Mouse (Mus musculus) heart, embryonic 12.5 days (tissue): ENCODE data around the gene Surf2. TPM values are rescaled to one million over a fixed set of nuclear protein-coding genes. Genes with fewer than 3 reads are reported as not detected.
"Not testable (repeated sequence)": the region's sequence is repeated elsewhere in the genome, so short reads cannot be mapped to it uniquely, and the experiment has no call there.

ENCODE experiments used
- ATAC-seq: fragments of 200-750 bp; cut with Nextera tagmentation; 2 replicates; pipeline ENCODE4 v1.8.0; 2017; ENCODE audit warnings: moderate TSS enrichment, moderate library complexity; ENCODE audit not compliant: insufficient number of reproducible peaks, low FRiP score
- H3K27ac ChIP-seq: fragments of 300-500 bp; sonication (generic); 2 replicates; pipeline ENCODE4 v1.5.1; 2016; ENCODE audit warnings: mild to moderate bottlenecking, moderate library complexity; ENCODE audit not compliant: poor library complexity, severe bottlenecking
- H3K27me3 ChIP-seq: fragments of 300-500 bp; sonication (generic); replicated peaks from 2 replicates; pipeline ENCODE4 v1.6.1; 2016; ENCODE audit warnings: mild to moderate bottlenecking, moderate library complexity
- H3K36me3 ChIP-seq: fragments of 300-500 bp; sonication (generic); 2 replicates; pipeline ENCODE4 v1.6.1; 2016; ENCODE audit warnings: mild to moderate bottlenecking, moderate library complexity
- H3K4me1 ChIP-seq: fragments of 300-500 bp; sonication (generic); replicated peaks from 2 replicates; pipeline ENCODE4 v1.6.1; 2016; ENCODE audit warnings: mild to moderate bottlenecking
- H3K4me2 ChIP-seq: fragments of 300-500 bp; sonication (generic); 2 replicates; pipeline ENCODE4 v1.6.1; 2016; ENCODE audit warnings: mild to moderate bottlenecking, moderate library complexity
- H3K4me3 ChIP-seq: fragments of 300-500 bp; sonication (generic); 2 replicates; pipeline ENCODE4 v1.5.1; 2016; ENCODE audit warnings: mild to moderate bottlenecking
- H3K9ac ChIP-seq: fragments of 300-500 bp; sonication (generic); 2 replicates; pipeline ENCODE4 v1.6.1; 2016; ENCODE audit warnings: mild to moderate bottlenecking, moderate library complexity
- H3K9me3 ChIP-seq: fragments of 300-500 bp; sonication (generic); replicated peaks from 2 replicates; pipeline ENCODE4 v1.6.1; 2016; ENCODE audit warnings: mild to moderate bottlenecking, moderate library complexity
- WGBS: fragments of 180-500 bp; shearing (Covaris S2); methylation state at CpG from one replicate; pipeline ENCODE4 v1.1.7; 2016; 5-methylcytosine and 5-hydroxymethylcytosine counted together
- polyA plus RNA-seq: library from polyadenylated mRNA; unstranded; fragments of >200 nt; fragmentation: Nextera tagmentation; extraction: Ambion mirVana; gene quantifications from 2 replicates; pipeline ENCODE4 v1.2.1, GENCODE M21; 2016

Surf2 gene
- polyA plus RNA-seq: 30.5 and 31.4 TPM in 2 replicates

DNA sequence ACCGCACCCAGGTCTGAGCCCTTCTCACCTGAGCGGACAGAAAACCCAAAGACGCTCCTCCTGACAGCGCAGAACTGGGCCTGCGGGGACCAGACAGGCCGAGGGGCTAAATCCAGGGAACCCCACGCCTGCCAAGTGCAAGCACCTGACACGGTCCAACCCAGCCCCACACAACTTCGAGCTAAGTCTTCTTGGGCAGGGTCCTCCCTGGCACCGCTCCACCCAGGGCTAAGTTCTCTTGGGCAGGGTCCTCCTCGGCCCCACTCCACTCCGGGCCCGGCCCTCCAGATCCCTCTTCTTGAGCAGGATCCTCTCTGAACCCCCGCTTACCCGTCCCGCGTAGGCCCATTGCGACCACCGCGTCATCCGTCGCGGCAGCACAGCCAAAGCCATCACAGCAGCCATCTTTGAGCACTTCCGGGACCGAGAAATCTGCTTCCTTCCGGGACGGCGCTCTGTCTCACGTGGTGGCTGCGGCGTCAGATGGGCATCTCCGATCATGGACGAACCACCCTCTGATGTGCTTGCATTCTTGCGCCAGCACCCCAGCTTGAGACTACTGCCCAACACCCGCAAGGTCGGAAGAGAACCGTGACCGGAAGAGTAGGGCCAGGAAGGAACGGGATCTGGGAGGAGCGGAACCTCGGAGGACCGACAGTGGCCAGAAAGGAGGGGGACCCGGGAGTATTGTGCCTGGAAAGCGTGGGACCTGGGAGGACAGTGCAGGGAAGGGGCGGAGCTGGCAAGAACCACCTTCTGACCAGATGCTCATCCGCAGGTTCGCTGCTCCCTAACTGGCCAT lies at the start of gene Surf2, which contains the start of gene Surf1:
Gene Surf2 (plus strand): TSS at position 441 of the 802 bp plus-strand sequence.
Gene Surf1 (minus strand): TSS at position 604 of the 802 bp plus-strand sequence.
- Histone ChIP-seq H3K9me3 (no peaks in the 10 kb centered on the region), H3K4me3 (peak within 1 kb of the TSS; percentile 81), H3K36me3 (peaks cover 72% of the 10 kb centered on the region), H3K27ac (peak within 1 kb of the TSS; percentile 53), H3K27me3 (no peaks in the 10 kb centered on the region), H3K9ac (peak within 1 kb of the TSS; percentile 85), H3K4me2 (peak within 1 kb of the TSS; percentile 93), H3K4me1 (peaks cover 45% of the 10 kb centered on the region)
- ATAC-seq: peak; percentile 74
- WGBS: 1% methylated on average over 46 of the region's 47 CpGs

DNA sequence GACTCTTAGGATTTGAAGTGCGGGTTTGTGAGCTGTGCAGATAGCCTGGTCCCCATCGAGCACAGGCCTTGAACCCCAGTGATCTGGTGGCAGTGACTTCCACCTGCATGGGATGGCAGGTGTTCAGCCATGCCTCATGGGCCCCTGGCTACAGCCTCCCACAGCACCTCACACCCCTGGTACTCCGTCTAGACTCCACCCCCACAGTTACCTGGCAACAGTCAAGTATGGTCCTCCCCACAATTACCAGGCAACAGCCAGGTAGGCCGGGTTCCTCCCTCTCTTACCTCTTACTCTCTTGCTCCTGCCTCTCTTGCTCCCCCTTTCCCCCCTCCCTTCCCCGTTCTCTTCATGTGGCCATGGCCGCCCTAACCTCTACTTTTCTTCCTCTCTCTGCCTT lies 45.5 kb upstream of the Surf2 start:
- Histone ChIP-seq H3K4me2 (no peak overlapping the region), H3K9me3 (no peaks in the 10 kb centered on the region), H3K4me1 (no peaks in the 10 kb centered on the region), H3K4me3 (no peak overlapping the region), H3K9ac (no peak overlapping the region), H3K27me3 (peaks cover 21% of the 10 kb centered on the region), H3K27ac (no peak overlapping the region), H3K36me3 (no peaks in the 10 kb centered on the region)
- ATAC-seq: no peak
- WGBS: 52% methylated on average over 6 of the region's 6 CpGs

DNA sequence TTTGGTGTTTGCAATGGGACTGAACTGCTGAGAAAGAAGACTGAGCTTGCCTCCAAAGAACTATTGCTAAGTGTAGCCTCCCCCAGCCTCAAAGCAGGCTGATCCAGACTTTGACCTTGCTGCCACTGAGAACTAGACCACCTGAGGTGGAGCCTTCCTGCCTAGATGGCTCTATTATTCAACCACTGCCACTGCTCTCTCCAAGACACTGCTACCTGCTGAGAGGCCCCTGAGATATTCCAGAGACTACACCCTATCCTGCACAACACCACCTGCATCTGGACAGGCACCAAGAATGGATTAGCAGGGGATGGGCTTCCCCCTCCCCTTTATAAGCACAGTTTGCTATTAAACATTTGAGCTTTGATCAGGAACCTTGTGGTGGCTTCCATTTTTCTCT lies 37.6 kb upstream of the Surf2 start:
- H3K4me1 ChIP-seq: no peaks in the 10 kb centered on the region
- H3K27ac ChIP-seq: no peak overlapping the region
- no peaks in the 10 kb centered on the region for H3K27me3 ChIP-seq

DNA sequence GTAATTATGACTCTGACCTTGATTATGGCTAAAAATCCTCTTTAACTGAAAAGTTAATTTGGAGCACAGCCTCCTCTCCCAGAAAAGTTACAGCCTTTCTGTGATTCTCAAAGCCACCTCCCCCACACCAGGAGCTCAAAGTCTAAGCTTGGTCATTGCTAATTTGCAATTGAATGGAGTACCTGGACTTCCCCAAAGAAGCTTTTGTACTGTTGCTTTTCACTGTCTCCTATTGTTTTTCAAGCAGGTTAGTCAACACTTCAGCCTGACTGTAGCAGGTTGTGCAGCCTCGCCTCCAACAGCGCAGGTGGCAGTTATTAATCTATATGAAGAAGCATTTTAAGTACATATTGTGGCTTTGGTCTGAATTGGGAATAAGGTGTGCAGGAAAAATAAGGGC lies 30.6 kb upstream of the Surf2 start:
- not testable (repeated sequence) for H3K4me2 ChIP-seq, H3K9me3 ChIP-seq, H3K9ac ChIP-seq, H3K4me1 ChIP-seq, H3K27me3 ChIP-seq, ATAC-seq, H3K4me3 ChIP-seq, H3K27ac ChIP-seq
- peaks cover 25% of the 10 kb centered on the region for H3K36me3 ChIP-seq
- WGBS: 84% methylated on average over 2 of the region's 2 CpGs

More for the DNA sequence above, 37.6 kb upstream of the Surf2 start:
- H3K9me3 ChIP-seq: peaks cover 14% of the 10 kb centered on the region
- no peak overlapping the region for H3K4me3 ChIP-seq
- no peak for ATAC-seq
- no peak overlapping the region for H3K9ac ChIP-seq
- H3K4me2 ChIP-seq: no peak overlapping the region
- H3K36me3 ChIP-seq: no peaks in the 10 kb centered on the region

DNA sequence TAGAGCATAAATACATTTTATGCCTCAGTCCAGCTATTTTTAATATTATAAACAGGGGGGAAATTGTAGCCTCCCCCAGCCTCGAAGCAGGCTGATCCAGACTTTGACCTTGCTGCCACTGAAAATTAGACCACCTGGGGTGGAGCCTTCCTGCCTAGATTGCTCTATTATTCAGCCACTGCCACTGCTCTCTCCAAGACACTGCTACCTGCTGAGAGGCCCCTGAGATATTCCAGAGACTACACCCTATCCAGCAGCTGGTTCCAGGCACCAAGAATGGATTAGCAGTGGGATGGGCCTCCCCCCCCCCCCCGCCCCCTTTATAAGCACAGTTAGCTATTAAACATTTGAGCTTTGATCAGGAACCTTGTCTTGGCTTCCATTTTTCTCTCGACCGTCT lies 30.0 kb upstream of the Surf2 start:
- H3K9me3 ChIP-seq, H3K9ac ChIP-seq, ATAC-seq, H3K4me2 ChIP-seq, H3K27ac ChIP-seq, H3K27me3 ChIP-seq, H3K4me1 ChIP-seq, H3K4me3 ChIP-seq: not testable (repeated sequence)
- peaks cover 31% of the 10 kb centered on the region for H3K36me3 ChIP-seq
- WGBS: 87% methylated on average over 4 of the region's 4 CpGs

DNA sequence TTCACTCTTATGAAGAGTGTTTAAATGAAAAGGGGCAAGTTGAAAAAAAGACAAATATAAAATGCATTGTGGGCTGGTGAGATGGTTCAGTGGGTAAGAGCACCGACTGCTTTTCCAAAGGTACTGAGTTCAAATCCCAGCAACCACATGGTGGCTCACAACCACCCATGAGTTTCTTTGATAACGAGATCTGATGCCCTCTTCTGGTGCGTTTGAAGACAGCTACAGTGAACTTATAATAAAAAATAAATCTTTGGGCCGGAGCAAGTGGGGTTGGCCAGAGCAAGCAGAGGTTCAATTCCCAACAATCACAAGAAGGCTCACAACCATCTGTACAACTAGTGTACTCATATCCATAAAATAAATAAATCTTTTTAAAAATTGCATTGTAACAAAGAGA lies 20.3 kb upstream of the Surf2 start:
- H3K4me3 ChIP-seq: no peak overlapping the region
- H3K27me3 ChIP-seq: no peaks in the 10 kb centered on the region
- peaks cover 85% of the 10 kb centered on the region for H3K36me3 ChIP-seq
- no peaks in the 10 kb centered on the region for H3K4me1 ChIP-seq
- H3K27ac ChIP-seq: no peak overlapping the region
- H3K9ac ChIP-seq: no peak overlapping the region
- 87% methylated on average over 4 of the region's 4 CpGs for WGBS
- H3K4me2 ChIP-seq: no peak overlapping the region
- no peaks in the 10 kb centered on the region for H3K9me3 ChIP-seq
- no peak for ATAC-seq

DNA sequence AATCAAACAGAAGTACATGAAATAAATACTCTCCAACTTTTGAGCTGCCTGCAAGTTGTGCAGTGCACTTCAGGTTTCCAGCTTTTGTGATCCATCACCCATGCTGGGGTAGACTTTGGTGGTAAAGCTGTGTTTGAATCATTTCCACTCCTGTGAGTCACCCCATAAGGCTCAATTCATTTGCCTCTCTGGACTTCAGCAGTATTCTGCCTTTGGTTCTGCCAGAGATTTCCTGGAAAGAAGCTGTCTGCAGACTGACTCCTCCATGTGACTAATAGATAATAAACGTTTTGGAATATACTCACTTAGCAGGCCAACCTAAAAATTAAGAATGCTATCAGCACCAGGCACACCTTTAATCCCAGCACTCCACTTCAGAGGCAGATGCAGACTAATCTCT lies 15.4 kb upstream of the Surf2 start:
- H3K4me3 ChIP-seq: no peak overlapping the region
- H3K4me2 ChIP-seq: no peak overlapping the region
- no peak for ATAC-seq
- no peak overlapping the region for H3K27ac ChIP-seq
- peaks cover 57% of the 10 kb centered on the region for H3K36me3 ChIP-seq
- H3K27me3 ChIP-seq: no peaks in the 10 kb centered on the region
- no peak overlapping the region for H3K9ac ChIP-seq
- WGBS: 41% methylated on average over 1 of the region's 1 CpGs
- no peaks in the 10 kb centered on the region for H3K9me3 ChIP-seq
- peaks cover 20% of the 10 kb centered on the region for H3K4me1 ChIP-seq

DNA sequence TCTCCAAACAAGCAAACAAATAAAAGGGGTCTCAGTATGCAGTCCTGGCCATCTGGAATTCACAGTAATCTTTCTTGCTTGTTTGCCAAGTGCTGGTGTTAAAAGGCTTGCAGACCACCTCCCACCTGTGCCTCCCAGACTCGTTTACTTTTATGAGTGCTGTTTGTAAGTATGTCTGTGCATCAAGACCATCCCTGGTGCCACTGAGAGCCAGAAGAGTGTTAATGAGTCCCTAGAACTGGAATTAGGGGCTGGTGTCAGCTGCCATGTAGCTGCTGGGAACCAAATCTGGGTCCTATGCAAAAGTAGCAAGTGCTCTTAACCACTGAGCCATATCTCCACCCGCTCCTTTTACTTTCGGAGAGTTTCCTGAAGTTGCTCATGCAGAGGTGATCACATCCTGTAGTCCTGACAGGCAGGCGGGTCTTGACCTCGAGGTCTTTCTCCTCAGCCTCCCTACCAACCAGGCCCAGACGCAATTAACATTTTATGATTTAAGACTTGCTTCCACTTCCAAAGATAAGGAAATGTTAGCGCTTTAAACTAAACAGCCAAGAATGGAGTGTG lies 14.2 kb upstream of the Surf2 start:
- H3K27ac ChIP-seq: peak overlapping the region; percentile 73; the same call in 1 of the 2 replicates
- peaks cover 57% of the 10 kb centered on the region for H3K36me3 ChIP-seq
- H3K27me3 ChIP-seq: no peaks in the 10 kb centered on the region
- 9% methylated on average over 7 of the region's 7 CpGs for WGBS
- H3K4me3 ChIP-seq: peak overlapping the region; percentile 89
- H3K9me3 ChIP-seq: no peaks in the 10 kb centered on the region
- no peak for ATAC-seq
- H3K9ac ChIP-seq: peak overlapping the region; percentile 84
- H3K4me1 ChIP-seq: peaks cover 20% of the 10 kb centered on the region
- peak overlapping the region; percentile 83 for H3K4me2 ChIP-seq

DNA sequence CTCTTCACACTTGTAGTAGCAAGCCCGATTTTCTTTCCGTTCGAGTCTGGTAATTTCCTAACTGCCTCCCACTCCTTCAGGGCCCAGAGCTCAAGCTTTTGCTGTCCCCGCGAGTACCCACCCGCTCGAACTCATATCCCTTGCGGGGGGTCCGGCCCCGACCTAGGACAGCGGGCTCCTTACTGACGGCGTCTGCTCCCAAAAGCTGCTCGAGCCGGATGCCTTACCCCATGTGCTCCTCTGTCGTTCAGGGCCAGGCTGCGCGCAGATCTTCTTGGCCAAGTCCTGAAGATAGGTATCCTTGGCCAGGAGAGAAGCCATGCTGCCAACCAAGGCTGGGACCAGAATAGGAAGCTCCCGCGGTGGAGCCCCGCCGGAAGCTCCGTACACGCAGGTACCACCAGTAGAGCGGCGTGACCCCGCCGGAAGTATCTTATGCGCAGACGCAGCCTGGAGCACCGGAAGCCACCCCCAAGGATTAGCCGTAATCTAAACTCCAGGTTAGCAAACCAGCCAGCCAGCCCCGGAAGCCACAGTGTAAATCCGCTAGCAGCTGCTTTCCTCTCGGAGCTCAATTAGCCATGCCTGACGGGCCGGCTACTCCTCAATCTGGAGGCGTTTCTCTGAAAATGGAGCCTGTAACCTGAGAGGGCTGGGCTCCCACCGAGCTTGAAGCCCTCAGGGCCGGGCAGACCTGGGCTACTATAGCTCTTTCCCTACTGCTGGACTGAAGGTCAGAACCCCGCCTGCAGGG lies 13.5 kb upstream of the Surf2 start, which contains the start of gene Surf6:
Gene Surf6 (minus strand): TSS at position 413 of the 754 bp plus-strand sequence.
- WGBS: under 1% methylated on average over 41 of the region's 41 CpGs

DNA sequence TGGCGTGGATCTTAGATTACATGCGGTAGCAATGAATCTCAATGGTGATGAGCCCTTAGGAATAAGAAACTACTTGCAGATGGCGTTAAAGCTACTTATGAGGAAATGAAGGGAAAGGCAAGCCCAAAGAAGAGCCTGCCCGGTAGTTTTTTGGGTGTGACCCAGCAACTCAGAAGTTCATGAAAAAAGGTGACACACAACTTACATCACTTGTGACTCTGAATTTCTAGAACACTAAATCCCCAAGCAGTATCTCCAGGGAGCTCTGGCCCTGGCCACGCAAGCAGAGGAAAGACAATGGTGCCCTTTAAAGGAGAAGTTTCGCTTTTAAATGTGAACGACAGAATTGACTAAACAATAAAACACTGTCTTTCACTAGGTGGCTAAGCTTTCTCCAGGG lies 12.9 kb upstream of the Surf2 start:
- no peaks in the 10 kb centered on the region for H3K27me3 ChIP-seq
- H3K9me3 ChIP-seq: no peaks in the 10 kb centered on the region
- 13% methylated on average over 7 of the region's 7 CpGs for WGBS
- ATAC-seq: no peak
- H3K36me3 ChIP-seq: peaks cover 56% of the 10 kb centered on the region
- H3K4me3 ChIP-seq: peak overlapping the region; percentile 89
- peak overlapping the region; percentile 83 for H3K4me2 ChIP-seq
- H3K4me1 ChIP-seq: peaks cover 21% of the 10 kb centered on the region
- peak overlapping the region; percentile 84 for H3K9ac ChIP-seq
- H3K27ac ChIP-seq: peak overlapping the region; percentile 79

More for the DNA sequence above, 13.5 kb upstream of the Surf2 start, which contains the start of gene Surf6:
- H3K9me3 ChIP-seq: no peaks in the 10 kb centered on the region
- no peaks in the 10 kb centered on the region for H3K27me3 ChIP-seq
- peak within 1 kb of the TSS; percentile 89 for H3K4me3 ChIP-seq
- peaks cover 20% of the 10 kb centered on the region for H3K4me1 ChIP-seq
- peak; percentile 91 for ATAC-seq
- H3K36me3 ChIP-seq: peaks cover 57% of the 10 kb centered on the region
- H3K27ac ChIP-seq: peak within 1 kb of the TSS; percentile 79
- H3K9ac ChIP-seq: peak within 1 kb of the TSS; percentile 84
- H3K4me2 ChIP-seq: peak within 1 kb of the TSS; percentile 83

DNA sequence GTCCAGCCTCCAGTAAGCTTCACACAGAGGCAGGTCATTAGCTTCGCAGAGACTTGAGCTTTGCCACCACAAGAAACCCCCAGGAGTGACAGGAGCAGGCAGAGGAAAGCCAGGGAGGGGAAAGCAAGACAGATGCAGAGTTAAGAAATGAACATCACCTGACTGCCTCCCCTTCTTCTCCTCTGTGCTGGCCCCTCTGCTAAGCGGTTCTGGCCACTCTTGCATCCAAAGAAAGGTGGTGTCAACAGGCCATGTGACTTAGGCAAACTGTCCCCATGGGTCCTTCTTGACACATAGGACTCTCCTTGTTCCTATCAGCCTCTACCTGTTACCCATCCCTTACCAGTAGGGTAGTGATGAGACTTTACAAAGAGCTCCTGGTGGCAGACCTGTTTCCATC lies 10.2 kb upstream of the Surf2 start:
- Histone ChIP-seq H3K4me2 (no peak overlapping the region), H3K4me3 (no peak overlapping the region), H3K27me3 (no peaks in the 10 kb centered on the region), H3K27ac (no peak overlapping the region), H3K4me1 (peaks cover 36% of the 10 kb centered on the region), H3K9ac (no peak overlapping the region), H3K36me3 (peaks cover 39% of the 10 kb centered on the region), H3K9me3 (no peaks in the 10 kb centered on the region)
- ATAC-seq: no peak
- WGBS: 93% methylated on average over 2 of the region's 2 CpGs
